Mouse (Mus musculus): ENCODE measurements around the gene Foxc1. TPM values are rescaled to one million over a fixed set of nuclear protein-coding genes. Genes with fewer than 3 reads are reported as not detected.

Gene Foxc1
- polyA plus RNA-seq, 1 experiment from 2014 or later = 3.7 TPM

DNA sequence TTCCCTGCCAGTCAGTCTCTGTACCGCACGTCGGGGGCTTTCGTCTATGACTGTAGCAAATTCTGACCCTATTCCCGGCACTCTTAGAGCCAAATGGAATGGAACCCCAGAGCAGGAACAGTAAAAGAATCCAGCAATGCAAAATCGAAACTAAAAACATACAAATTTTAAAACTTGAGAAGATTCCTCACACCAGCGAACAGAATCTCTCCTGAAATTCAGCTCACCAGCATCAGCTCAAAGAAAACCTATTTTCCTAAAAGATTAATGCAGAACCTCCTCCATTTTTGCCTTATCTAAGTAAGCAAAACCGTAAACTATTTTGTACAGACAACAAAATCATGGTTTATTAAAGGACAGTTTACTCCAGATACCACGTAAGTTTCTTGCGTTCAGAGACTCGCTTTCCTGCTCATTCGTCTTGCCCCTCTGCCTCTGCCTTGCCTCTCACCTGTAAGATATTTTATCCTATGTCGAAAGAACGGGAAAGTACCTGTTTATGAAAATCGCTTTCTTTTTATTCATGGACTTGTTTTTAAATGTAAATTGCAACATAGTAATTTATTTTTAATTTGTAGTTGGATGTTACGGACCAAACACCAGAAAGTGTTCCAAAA is 2.5 kb downstream of the Foxc1 start:
- Histone ChIP-seq H3K4me1 (replicated peaks) (peaks cover 62% of the 10 kb centered on the region), H3K36me3 (0 out of 2 replicates have a peak, but pooled peaks cover 9% of the 10 kb centered on the region), H3K4me3 (peak overlapping the region; percentile 63), H3K27me3 (ENCODE audit: insufficient read depth, poor library complexity, severe bottlenecking) (peaks cover 100% of the 10 kb centered on the region), H3K27ac (peak overlapping the region; percentile 90), H3K9me3 (no peaks in the 10 kb centered on the region)
- WGBS = 5% methylated on average over 16 of the region's 16 CpGs
- no peak for DNase-seq (ENCODE audit: low spot score)

GRCm38 (mm10) chr13:31809701-31810100 is 3.3 kb downstream of the Foxc1 start:
- Histone ChIP-seq H3K36me3 (0 out of 2 replicates have a peak, but pooled peaks cover 9% of the 10 kb centered on the region), H3K27me3 (ENCODE audit: insufficient read depth, poor library complexity, severe bottlenecking) (peaks cover 100% of the 10 kb centered on the region), H3K4me1 (replicated peaks) (peaks cover 58% of the 10 kb centered on the region), H3K4me3 (peak overlapping the region; percentile 63), H3K9me3 (no peaks in the 10 kb centered on the region), H3K27ac (no peak overlapping the region)
- 6% methylated on average over 6 of the region's 6 CpGs for WGBS
- no peak for DNase-seq (ENCODE audit: low spot score)

DNA sequence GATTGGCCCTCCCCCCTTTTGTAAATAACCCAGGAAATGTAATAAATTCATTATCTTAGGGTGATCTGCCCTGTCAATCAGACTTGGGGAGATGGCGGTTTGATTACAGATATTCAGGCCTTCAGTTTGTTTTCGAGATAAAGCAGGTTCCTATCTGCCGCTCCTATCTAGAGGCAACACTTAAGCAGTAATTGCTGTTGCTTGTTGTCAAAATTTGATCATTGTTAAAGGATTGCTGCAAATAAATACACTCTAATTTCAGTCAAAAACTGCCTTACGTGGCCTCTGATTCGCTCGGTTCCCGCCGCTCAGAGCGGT is 3.9 kb downstream of the Foxc1 start:
- under 1% methylated on average over 9 of the region's 9 CpGs for WGBS
- Histone ChIP-seq H3K27me3 (ENCODE audit: insufficient read depth, poor library complexity, severe bottlenecking) (peaks cover 100% of the 10 kb centered on the region), H3K4me1 (replicated peaks) (peaks cover 63% of the 10 kb centered on the region), H3K36me3 (0 out of 2 replicates have a peak, but pooled peaks cover 9% of the 10 kb centered on the region), H3K9me3 (no peaks in the 10 kb centered on the region), H3K4me3 (peak overlapping the region; percentile 63), H3K27ac (peak overlapping the region; percentile 87)
- no peak for DNase-seq (ENCODE audit: low spot score)

- peak; percentile 69 for DNase-seq (ENCODE audit: low spot score)
- Histone ChIP-seq H3K27ac (peak overlapping the region; percentile 87), H3K36me3 (0 out of 2 replicates have a peak, but pooled peaks cover 9% of the 10 kb centered on the region), H3K4me1 (replicated peaks) (peaks cover 64% of the 10 kb centered on the region), H3K27me3 (ENCODE audit: insufficient read depth, poor library complexity, severe bottlenecking) (peaks cover 100% of the 10 kb centered on the region), H3K4me3 (peak overlapping the region; percentile 63), H3K9me3 (no peaks in the 10 kb centered on the region)
- WGBS = under 1% methylated on average over 65 of the region's 65 CpGs
Observed at GRCm38 (mm10) chr13:31810693-31811541, 4.5 kb downstream of the Foxc1 start.

- peak overlapping the region; percentile 87 for H3K27ac ChIP-seq
- peak; percentile 66 for DNase-seq (ENCODE audit: low spot score)
- 3% methylated on average over 44 of the region's 44 CpGs for WGBS
Observed at GRCm38 (mm10) chr13:31811542-31812021, 5.1 kb downstream of the Foxc1 start.

DNA sequence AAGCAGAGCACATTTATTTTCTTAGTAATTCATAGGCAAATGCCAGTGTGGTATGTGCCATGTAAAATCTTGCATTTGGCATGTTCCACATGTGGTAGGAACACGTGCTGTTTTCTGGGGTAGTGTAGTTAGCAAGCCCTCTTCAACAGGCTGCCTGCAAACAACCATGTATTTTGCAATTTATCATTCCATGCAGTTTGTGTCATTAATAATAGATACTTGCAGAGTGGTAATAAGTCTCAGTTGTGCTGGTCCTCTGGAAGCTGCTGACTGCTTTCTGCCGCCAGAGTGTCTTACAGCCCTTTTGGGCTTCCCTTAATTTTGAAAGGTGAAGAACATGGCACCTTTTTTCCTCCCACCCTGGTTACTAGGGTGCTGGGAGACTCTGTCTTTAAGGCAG is 6.3 kb downstream of the Foxc1 start:
- H3K4me1 ChIP-seq (replicated peaks) = peaks cover 55% of the 10 kb centered on the region
- H3K9me3 ChIP-seq = no peaks in the 10 kb centered on the region
- WGBS = 36% methylated on average over 2 of the region's 2 CpGs
- 0 out of 2 replicates have a peak, but pooled peaks cover 9% of the 10 kb centered on the region for H3K36me3 ChIP-seq
- peak overlapping the region; percentile 50; the same call in 1 of the 2 replicates for H3K27ac ChIP-seq
- peak overlapping the region; percentile 63; the same call in 1 of the 2 replicates for H3K4me3 ChIP-seq
- peak; percentile 16 for DNase-seq (ENCODE audit: low spot score)
- H3K27me3 ChIP-seq (ENCODE audit: insufficient read depth, poor library complexity, severe bottlenecking) = peaks cover 100% of the 10 kb centered on the region

More at GRCm38 (mm10) chr13:31811542-31812021, 5.1 kb downstream of the Foxc1 start:
- H3K36me3 ChIP-seq = 0 out of 2 replicates have a peak, but pooled peaks cover 9% of the 10 kb centered on the region
- peak overlapping the region; percentile 63 for H3K4me3 ChIP-seq
- no peaks in the 10 kb centered on the region for H3K9me3 ChIP-seq
- H3K27me3 ChIP-seq (ENCODE audit: insufficient read depth, poor library complexity, severe bottlenecking) = peaks cover 100% of the 10 kb centered on the region
- H3K4me1 ChIP-seq (replicated peaks) = peaks cover 64% of the 10 kb centered on the region

GRCm38 (mm10) chr13:31815383-31816003 is 9.1 kb downstream of the Foxc1 start:
- WGBS = 13% methylated on average over 15 of the region's 15 CpGs
- Histone ChIP-seq H3K4me3 (peak overlapping the region; percentile 16; the same call in 1 of the 2 replicates), H3K27me3 (ENCODE audit: insufficient read depth, poor library complexity, severe bottlenecking) (peaks cover 99% of the 10 kb centered on the region), H3K9me3 (no peaks in the 10 kb centered on the region), H3K4me1 (replicated peaks) (peaks cover 59% of the 10 kb centered on the region), H3K27ac (peak overlapping the region; percentile 57), H3K36me3 (no peaks in the 10 kb centered on the region)
- DNase-seq (ENCODE audit: low spot score) = peak; percentile 63

DNA sequence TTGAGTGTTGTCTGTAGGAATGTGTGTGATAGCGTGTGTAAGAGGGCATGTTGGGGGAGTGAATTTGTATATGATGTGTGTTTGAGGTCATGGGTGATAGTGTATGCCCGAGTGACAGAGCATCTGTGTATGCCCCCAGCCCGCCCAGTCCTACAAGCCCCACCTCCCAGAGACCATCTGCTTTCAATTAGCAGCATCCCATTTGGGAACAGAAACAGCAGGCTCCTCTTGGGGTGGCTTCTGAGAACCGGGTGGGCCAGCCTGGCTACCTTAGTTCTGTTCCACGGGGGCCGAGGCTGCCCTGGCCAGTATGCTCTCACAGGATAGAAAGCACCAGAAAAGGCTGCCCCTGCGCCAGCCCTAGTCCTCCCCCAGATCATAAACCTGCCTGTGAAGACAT is 11.9 kb downstream of the Foxc1 start:
- Histone ChIP-seq H3K4me1 (replicated peaks) (peaks cover 62% of the 10 kb centered on the region), H3K27me3 (ENCODE audit: insufficient read depth, poor library complexity, severe bottlenecking) (peaks cover 95% of the 10 kb centered on the region), H3K9me3 (no peaks in the 10 kb centered on the region), H3K36me3 (no peaks in the 10 kb centered on the region), H3K4me3 (no peak overlapping the region), H3K27ac (no peak overlapping the region)
- DNase-seq (ENCODE audit: low spot score) = peak; percentile 16
- 61% methylated on average over 7 of the region's 7 CpGs for WGBS

DNA sequence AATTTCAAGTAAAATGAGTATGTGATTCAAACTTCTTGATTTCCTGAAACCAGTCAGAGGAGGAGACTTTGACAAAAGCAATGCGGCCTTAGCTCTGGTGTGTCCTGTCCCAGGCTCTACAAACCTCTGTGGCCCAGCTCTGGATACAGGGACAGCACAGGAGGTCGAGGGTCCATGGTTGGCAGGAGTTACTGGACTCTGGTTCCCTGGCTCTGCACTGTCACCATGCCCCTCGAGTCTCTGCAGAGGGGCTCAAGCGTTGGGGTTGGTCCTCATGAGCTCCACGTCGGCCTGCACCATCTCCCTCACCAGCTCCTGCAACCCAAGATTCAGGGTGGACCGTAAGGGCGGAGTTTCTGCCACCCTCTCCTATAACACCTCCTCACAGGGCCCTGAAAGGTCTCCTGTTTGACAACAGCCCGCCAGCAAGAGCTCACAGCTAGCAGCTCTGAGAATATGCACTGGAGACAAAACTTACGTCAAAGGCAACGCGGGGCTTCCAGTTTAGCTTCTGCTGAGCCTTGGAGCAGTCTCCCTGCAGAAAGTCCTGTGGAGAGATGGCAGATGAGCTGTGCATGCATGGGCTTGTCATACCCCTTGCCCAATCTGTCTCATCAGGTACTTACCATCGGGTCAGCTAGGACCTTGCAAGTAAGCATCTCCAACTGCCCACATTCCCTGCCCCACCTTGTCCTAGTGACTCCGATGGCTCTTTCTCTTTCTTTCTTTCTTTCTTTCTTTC is 13.4 kb downstream of the Foxc1 start:
- no peaks in the 10 kb centered on the region for H3K36me3 ChIP-seq
- DNase-seq (ENCODE audit: low spot score) = peak; percentile 20
- WGBS = 28% methylated on average over 14 of the region's 14 CpGs
- H3K27ac ChIP-seq = peak overlapping the region; percentile 50; the same call in 1 of the 2 replicates
- H3K4me1 ChIP-seq (replicated peaks) = peaks cover 59% of the 10 kb centered on the region
- no peaks in the 10 kb centered on the region for H3K9me3 ChIP-seq
- peaks cover 80% of the 10 kb centered on the region for H3K27me3 ChIP-seq (ENCODE audit: insufficient read depth, poor library complexity, severe bottlenecking)
- no peak overlapping the region for H3K4me3 ChIP-seq

- 2% methylated on average over 16 of the region's 16 CpGs for WGBS
- H3K4me1 ChIP-seq (replicated peaks) = peaks cover 56% of the 10 kb centered on the region
- DNase-seq (ENCODE audit: low spot score) = peak; percentile 78
- H3K27ac ChIP-seq = peak overlapping the region; percentile 71
- peak overlapping the region; percentile 45 for H3K4me3 ChIP-seq
- peaks cover 73% of the 10 kb centered on the region for H3K27me3 ChIP-seq (ENCODE audit: insufficient read depth, poor library complexity, severe bottlenecking)
- no peaks in the 10 kb centered on the region for H3K9me3 ChIP-seq
- H3K36me3 ChIP-seq = no peaks in the 10 kb centered on the region
Observed at GRCm38 (mm10) chr13:31820587-31821017, 14.2 kb downstream of the Foxc1 start.

- Histone ChIP-seq H3K9me3 (no peaks in the 10 kb centered on the region), H3K4me1 (replicated peaks) (peaks cover 52% of the 10 kb centered on the region), H3K4me3 (peak overlapping the region; percentile 45), H3K36me3 (no peaks in the 10 kb centered on the region), H3K27ac (peak overlapping the region; percentile 71; the same call in 1 of the 2 replicates), H3K27me3 (ENCODE audit: insufficient read depth, poor library complexity, severe bottlenecking) (peaks cover 68% of the 10 kb centered on the region)
- 17% methylated on average over 6 of the region's 6 CpGs for WGBS
- DNase-seq (ENCODE audit: low spot score) = no peak
Observed at GRCm38 (mm10) chr13:31821050-31821449, 14.6 kb downstream of the Foxc1 start.

GRCm38 (mm10) chr13:31823316-31823715 is 16.9 kb downstream of the Foxc1 start:
- Histone ChIP-seq H3K9me3 (no peaks in the 10 kb centered on the region), H3K4me1 (replicated peaks) (peaks cover 45% of the 10 kb centered on the region), H3K27me3 (ENCODE audit: insufficient read depth, poor library complexity, severe bottlenecking) (peaks cover 46% of the 10 kb centered on the region), H3K4me3 (no peak overlapping the region), H3K27ac (no peak overlapping the region), H3K36me3 (no peaks in the 10 kb centered on the region)
- WGBS = 18% methylated on average over 5 of the region's 5 CpGs
- no peak for DNase-seq (ENCODE audit: low spot score)
